Mouse (Mus musculus) midbrain, embryonic 16.5 days (tissue): ENCODE measurements around the gene Ppt2. TPM values are rescaled to one million over a fixed set of nuclear protein-coding genes. Genes with fewer than 3 reads are reported as not detected.
A peak's percentile ranks its signal among the peaks of the same experiment; 100 is the strongest.

ENCODE experiments used
- ATAC-seq: fragments of 200-750 bp; cut with Nextera tagmentation; 2 replicates; pipeline ENCODE4 v1.8.0; 2017; ENCODE audit warnings: moderate TSS enrichment
- H3K27ac ChIP-seq: fragments of 300-500 bp; sonication (generic); 2 replicates; pipeline ENCODE4 v1.5.1; 2014; ENCODE audit warnings: mild to moderate bottlenecking, low read length, mixed read lengths
- H3K27me3 ChIP-seq: fragments of 300-500 bp; sonication (generic); 2 replicates; pipeline ENCODE4 v1.6.1; 2014; ENCODE audit warnings: low read depth, low read length, mixed read lengths; ENCODE audit not compliant: control insufficient read depth, insufficient read depth
- H3K36me3 ChIP-seq: fragments of 300-500 bp; sonication (generic); 2 replicates; pipeline ENCODE4 v1.6.1; 2014; ENCODE audit warnings: mild to moderate bottlenecking, low read length, moderate library complexity, mixed read lengths; ENCODE audit not compliant: control insufficient read depth, insufficient read depth
- H3K4me1 ChIP-seq: fragments of 300-500 bp; sonication (generic); 2 replicates; pipeline ENCODE4 v1.6.1; 2014; ENCODE audit warnings: mild to moderate bottlenecking, low read length, mixed read lengths; ENCODE audit not compliant: control insufficient read depth, insufficient read depth
- H3K4me2 ChIP-seq: fragments of 300-500 bp; sonication (generic); 2 replicates; pipeline ENCODE4 v1.6.1; 2014; ENCODE audit warnings: mild to moderate bottlenecking, low read length, mixed read lengths
- H3K4me3 ChIP-seq: fragments of 300-500 bp; sonication (generic); 2 replicates; pipeline ENCODE4 v1.5.1; 2014; ENCODE audit warnings: low read depth, mild to moderate bottlenecking, low read length, moderate library complexity, mixed read lengths
- H3K9ac ChIP-seq: fragments of 300-500 bp; sonication (generic); 2 replicates; pipeline ENCODE4 v1.6.1; 2014; ENCODE audit warnings: low read depth, low read length, mixed read lengths
- H3K9me3 ChIP-seq: fragments of 300-500 bp; sonication (generic); replicated peaks from 2 replicates; pipeline ENCODE4 v1.6.1; 2014; ENCODE audit warnings: mild to moderate bottlenecking, low read length, mixed read lengths; ENCODE audit not compliant: control insufficient read depth, poor library complexity, severe bottlenecking
- WGBS: fragments of 180-500 bp; shearing (Covaris S2); extraction: QIAGEN DNeasy Blood & Tissue Kit; methylation state at CpG from one replicate; pipeline ENCODE4 v1.1.7; 2014; 5-methylcytosine and 5-hydroxymethylcytosine counted together
- polyA plus RNA-seq: library from polyadenylated mRNA; unstranded; fragments of >200 nt; fragmentation: Nextera tagmentation; extraction: Ambion mirVana; gene quantifications from 2 replicates; pipeline ENCODE4 v1.2.1, GENCODE M21; 2015

The Ppt2 gene
- polyA plus RNA-seq, 1 experiment from 2014 or later: 21.0 TPM

- ATAC-seq: no peak
- Histone ChIP-seq H3K9me3 (no peaks in the 10 kb centered on the region), H3K4me2 (no peak overlapping the region), H3K36me3 (no peaks in the 10 kb centered on the region), H3K4me1 (peaks cover 19% of the 10 kb centered on the region), H3K27ac (peak overlapping the region; percentile 100), H3K9ac (no peak overlapping the region), H3K27me3 (no peaks in the 10 kb centered on the region), H3K4me3 (no peak overlapping the region)
- whole genome bisulfite sequencing: 91% methylated on average over 8 of the region's 8 CpGs
Measured at GRCm38 (mm10) chr17:34585121-34585520, 43.2 kb downstream of the Ppt2 start.

GRCm38 (mm10) chr17:34583819-34584218 is 44.5 kb downstream of the Ppt2 start:
- no peaks in the 10 kb centered on the region for H3K9me3 ChIP-seq
- peaks cover 15% of the 10 kb centered on the region for H3K4me1 ChIP-seq
- 83% methylated on average over 8 of the region's 8 CpGs for WGBS
- ATAC-seq: no peak
- no peak overlapping the region for H3K9ac ChIP-seq
- no peak overlapping the region for H3K4me2 ChIP-seq
- no peak overlapping the region for H3K27ac ChIP-seq
- H3K4me3 ChIP-seq: no peak overlapping the region
- no peaks in the 10 kb centered on the region for H3K36me3 ChIP-seq
- H3K27me3 ChIP-seq: no peaks in the 10 kb centered on the region

GRCm38 (mm10) chr17:34583397-34583796 is 44.9 kb downstream of the Ppt2 start:
- Histone ChIP-seq H3K4me1 (peaks cover 14% of the 10 kb centered on the region), H3K4me3 (no peak overlapping the region), H3K36me3 (no peaks in the 10 kb centered on the region), H3K9ac (no peak overlapping the region), H3K4me2 (no peak overlapping the region), H3K27ac (no peak overlapping the region), H3K27me3 (no peaks in the 10 kb centered on the region), H3K9me3 (no peaks in the 10 kb centered on the region)
- no peak for ATAC-seq
- 72% methylated on average over 7 of the region's 7 CpGs for WGBS

GRCm38 (mm10) chr17:34582528-34582927 is 45.8 kb downstream of the Ppt2 start:
- ATAC-seq: no peak
- Histone ChIP-seq H3K4me3 (no peak overlapping the region), H3K4me2 (no peak overlapping the region), H3K27ac (no peak overlapping the region), H3K27me3 (no peaks in the 10 kb centered on the region), H3K36me3 (no peaks in the 10 kb centered on the region), H3K9me3 (no peaks in the 10 kb centered on the region), H3K4me1 (peaks cover 8% of the 10 kb centered on the region), H3K9ac (no peak overlapping the region)
- 89% methylated on average over 12 of the region's 12 CpGs for WGBS

GRCm38 (mm10) chr17:34578070-34578469 is 50.2 kb downstream of the Ppt2 start:
- H3K27ac ChIP-seq: no peak overlapping the region
- H3K27me3 ChIP-seq: no peaks in the 10 kb centered on the region
- no peak overlapping the region for H3K4me2 ChIP-seq
- H3K9ac ChIP-seq: no peak overlapping the region
- no peak for ATAC-seq
- H3K4me3 ChIP-seq: no peak overlapping the region
- 87% methylated on average over 3 of the region's 3 CpGs for WGBS
- H3K36me3 ChIP-seq: no peaks in the 10 kb centered on the region
- no peaks in the 10 kb centered on the region for H3K9me3 ChIP-seq
- no peaks in the 10 kb centered on the region for H3K4me1 ChIP-seq

- no peak overlapping the region for H3K4me3 ChIP-seq
- no peak overlapping the region for H3K27ac ChIP-seq
- H3K27me3 ChIP-seq: no peaks in the 10 kb centered on the region
- H3K4me2 ChIP-seq: no peak overlapping the region
- ATAC-seq: no peak
- no peaks in the 10 kb centered on the region for H3K9me3 ChIP-seq
- 63% methylated on average over 5 of the region's 5 CpGs for WGBS
- H3K4me1 ChIP-seq: 0 out of 2 replicates have a peak, but pooled peaks cover 2% of the 10 kb centered on the region
- no peak overlapping the region for H3K9ac ChIP-seq
- no peaks in the 10 kb centered on the region for H3K36me3 ChIP-seq
Measured at GRCm38 (mm10) chr17:34576577-34576976, 51.7 kb downstream of the Ppt2 start.

- Histone ChIP-seq H3K4me3 (no peak overlapping the region), H3K27me3 (no peaks in the 10 kb centered on the region), H3K9me3 (no peaks in the 10 kb centered on the region), H3K4me2 (no peak overlapping the region), H3K27ac (no peak overlapping the region), H3K4me1 (0 out of 2 replicates have a peak, but pooled peaks cover 2% of the 10 kb centered on the region), H3K9ac (no peak overlapping the region), H3K36me3 (no peaks in the 10 kb centered on the region)
- 19% methylated on average over 15 of the region's 15 CpGs for WGBS
- ATAC-seq: no peak
Measured at GRCm38 (mm10) chr17:34572361-34572760, 55.9 kb downstream of the Ppt2 start.

- no peak overlapping the region for H3K4me3 ChIP-seq
- H3K27me3 ChIP-seq: no peaks in the 10 kb centered on the region
- 13% methylated on average over 5 of the region's 5 CpGs for WGBS
- H3K4me1 ChIP-seq: 0 out of 2 replicates have a peak, but pooled peaks cover 2% of the 10 kb centered on the region
- H3K9ac ChIP-seq: no peak overlapping the region
- no peak overlapping the region for H3K4me2 ChIP-seq
- H3K36me3 ChIP-seq: no peaks in the 10 kb centered on the region
- no peaks in the 10 kb centered on the region for H3K9me3 ChIP-seq
- H3K27ac ChIP-seq: no peak overlapping the region
- no peak for ATAC-seq
Measured at GRCm38 (mm10) chr17:34571875-34572274, 56.4 kb downstream of the Ppt2 start.

GRCm38 (mm10) chr17:34569919-34570318 is 58.4 kb downstream of the Ppt2 start:
- no peak for ATAC-seq
- 0 out of 2 replicates have a peak, but pooled peaks cover 2% of the 10 kb centered on the region for H3K4me1 ChIP-seq
- 72% methylated on average over 4 of the region's 4 CpGs for WGBS

More at GRCm38 (mm10) chr17:34569919-34570318, 58.4 kb downstream of the Ppt2 start:
- no peaks in the 10 kb centered on the region for H3K36me3 ChIP-seq
- H3K9me3 ChIP-seq: no peaks in the 10 kb centered on the region
- H3K4me3 ChIP-seq: no peak overlapping the region
- H3K27ac ChIP-seq: no peak overlapping the region
- no peak overlapping the region for H3K9ac ChIP-seq
- H3K4me2 ChIP-seq: no peak overlapping the region
- H3K27me3 ChIP-seq: no peaks in the 10 kb centered on the region
